Mouse (Mus musculus) midbrain, postnatal 0 days (tissue): Measurements from ENCODE around the gene 1700102P08Rik. TPM values are rescaled to one million over a fixed set of nuclear protein-coding genes. Genes with fewer than 3 reads are reported as not detected.

Experiments used
- ATAC-seq: fragments of 200-750 bp; cut with Nextera tagmentation; 2 replicates; pipeline ENCODE4 v1.8.0; 2017; ENCODE audit warnings: moderate number of reproducible peaks, mild to moderate bottlenecking, moderate TSS enrichment, moderate library complexity; ENCODE audit not compliant: low FRiP score
- DNase-seq: peaks from one replicate; pipeline ENCODE4 v3.0.0-alpha.2; 2015; ENCODE audit warnings: low spot score
- H3K27ac ChIP-seq: fragments of 300-500 bp; sonication (generic); 2 replicates; pipeline ENCODE4 v1.5.1; 2014; ENCODE audit warnings: low read depth, mild to moderate bottlenecking, low read length, mixed read lengths
- H3K27me3 ChIP-seq: fragments of 300-500 bp; sonication (generic); 2 replicates; pipeline ENCODE4 v1.6.1; 2014; ENCODE audit warnings: low read length, control low read depth, mixed read lengths; ENCODE audit not compliant: insufficient read depth
- H3K36me3 ChIP-seq: fragments of 300-500 bp; sonication (generic); 2 replicates; pipeline ENCODE4 v1.6.1; 2014; ENCODE audit warnings: low read length, control low read depth, mixed read lengths; ENCODE audit not compliant: insufficient read depth
- H3K4me1 ChIP-seq: fragments of 300-500 bp; sonication (generic); 2 replicates; pipeline ENCODE4 v1.6.1; 2014; ENCODE audit warnings: mild to moderate bottlenecking, control low read depth, antibody characterized with exemption, low read length, mixed read lengths; ENCODE audit not compliant: insufficient read depth
- H3K4me2 ChIP-seq: fragments of 300-500 bp; sonication (generic); 2 replicates; pipeline ENCODE4 v1.6.1; 2014; ENCODE audit warnings: low read depth, mild to moderate bottlenecking, low read length, mixed read lengths; ENCODE audit not compliant: poor library complexity, severe bottlenecking
- H3K4me3 ChIP-seq: fragments of 300-500 bp; sonication (generic); 2 replicates; pipeline ENCODE4 v1.5.1; 2014; ENCODE audit warnings: low read depth, mild to moderate bottlenecking, low read length, moderate library complexity
- H3K9ac ChIP-seq: fragments of 300-500 bp; sonication (generic); replicated peaks from 2 replicates; pipeline ENCODE4 v1.6.1; 2014; ENCODE audit warnings: mild to moderate bottlenecking, low read length, moderate library complexity, mixed read lengths; ENCODE audit not compliant: poor library complexity, severe bottlenecking
- H3K9me3 ChIP-seq: fragments of 300-500 bp; sonication (generic); 2 replicates; pipeline ENCODE4 v1.6.1; 2016; ENCODE audit warnings: low read length, control low read depth
- CTCF ChIP-seq: IDR thresholded peaks from 2 replicates; pipeline ENCODE4 v1.5.1; 2016; ENCODE audit warnings: antibody characterized with exemption, mild to moderate bottlenecking
- WGBS: fragments of 180-500 bp; shearing (Covaris S2); extraction: QIAGEN DNeasy Blood & Tissue Kit; methylation state at CpG from one replicate; pipeline ENCODE4 v1.1.7; 2014; 5-methylcytosine and 5-hydroxymethylcytosine counted together
- polyA plus RNA-seq: library from polyadenylated mRNA; unstranded; fragments of >200 nt; fragmentation: Nextera tagmentation; extraction: Ambion mirVana; gene quantifications from 2 replicates; pipeline ENCODE4 v1.2.1, GENCODE M21; 2015
- total RNA-seq: library from RNA; depleted of rRNA; stranded (reverse); fragments of >200 nt; gene quantifications from 2 replicates; pipeline ENCODE4 v1.2.3, GENCODE M21; 2014

The 1700102P08Rik gene
- total and polyA plus RNA-seq, 2 experiments from 2014 or later, result 1.4 to 3.0 TPM

DNA sequence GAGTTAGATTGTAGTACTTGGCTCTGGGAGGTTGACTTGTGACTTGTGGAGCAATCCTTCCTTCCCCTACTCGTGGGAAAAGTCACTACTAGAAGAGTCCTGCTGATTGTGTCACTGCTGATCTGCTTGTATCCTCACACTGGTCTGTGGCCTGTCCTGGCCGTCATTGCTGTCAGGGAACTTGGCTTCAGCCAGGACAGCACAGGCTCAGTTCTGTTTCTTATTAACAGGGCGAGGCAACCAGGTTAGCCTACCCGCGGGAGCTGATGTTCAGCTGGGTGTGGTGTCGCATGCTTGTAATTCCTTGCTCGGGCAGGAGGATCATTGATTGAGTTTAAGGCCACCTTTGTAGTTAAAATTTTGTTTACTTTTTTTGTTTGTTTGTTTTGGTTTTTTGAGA lies 7.6 kb upstream of the 1700102P08Rik start:
- Histone ChIP-seq H3K27me3 (no peaks in the 10 kb centered on the region), H3K9ac (no peak overlapping the region), H3K36me3 (peaks cover 68% of the 10 kb centered on the region), H3K4me3 (no peak overlapping the region), H3K9me3 (no peaks in the 10 kb centered on the region), H3K27ac (no peak overlapping the region), H3K4me1 (no peaks in the 10 kb centered on the region), H3K4me2 (no peak overlapping the region)
- ATAC-seq (no peak), DNase-seq (no peak)
- WGBS, result 86% methylated on average over 7 of the region's 7 CpGs
- TF ChIP-seq CTCF, result no peak

DNA sequence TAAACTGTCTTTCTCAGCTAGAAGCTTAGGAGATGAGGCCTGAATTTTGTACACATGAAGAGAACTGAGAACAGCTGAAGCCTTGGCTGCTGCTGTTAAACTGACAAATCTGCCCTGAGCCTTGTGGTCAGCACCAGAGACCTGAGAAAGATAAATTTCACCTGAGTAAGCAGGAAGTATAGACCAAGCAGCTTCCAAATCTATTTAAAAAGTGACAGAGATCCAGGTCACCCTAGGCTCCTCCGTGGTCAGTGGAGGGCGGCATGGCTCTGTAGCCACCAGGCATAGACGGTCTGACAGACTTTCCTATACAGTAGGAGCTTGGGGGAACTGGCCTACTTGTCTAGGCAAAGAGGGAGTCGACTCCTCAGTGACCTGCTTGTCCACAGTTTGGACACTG lies 5.8 kb upstream of the 1700102P08Rik start:
- TF ChIP-seq CTCF, result no peak
- 90% methylated on average over 4 of the region's 4 CpGs for WGBS

DNA sequence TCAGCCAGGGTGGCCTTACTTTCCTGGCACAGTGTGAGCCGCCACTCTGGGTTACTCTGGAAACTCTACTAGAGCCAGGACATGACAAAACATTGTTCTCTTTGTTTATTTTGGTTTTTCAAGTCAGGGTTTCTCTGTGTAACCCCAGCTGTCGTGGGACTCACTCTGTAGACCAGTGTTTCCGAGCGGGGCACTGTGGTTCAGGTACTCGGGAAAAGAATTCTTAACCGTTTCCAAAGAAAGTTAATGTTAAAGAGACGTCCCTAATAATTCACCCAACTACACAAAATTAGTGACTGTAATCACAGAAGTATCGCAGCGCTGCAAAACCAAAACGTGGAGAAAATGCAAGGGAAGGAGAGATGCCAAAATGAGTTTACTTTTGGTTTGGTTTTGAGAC lies 4.0 kb upstream of the 1700102P08Rik start:
- H3K36me3 ChIP-seq, result peaks cover 75% of the 10 kb centered on the region
- ATAC-seq (no peak), DNase-seq (peak; percentile 5)
- no peak for TF ChIP-seq CTCF
- no peak overlapping the region for H3K4me2 ChIP-seq
- no peaks in the 10 kb centered on the region for H3K27me3 ChIP-seq
- H3K9ac ChIP-seq, result no peak overlapping the region
- no peaks in the 10 kb centered on the region for H3K4me1 ChIP-seq
- no peak overlapping the region for H3K4me3 ChIP-seq
- H3K27ac ChIP-seq, result no peak overlapping the region
- 86% methylated on average over 10 of the region's 10 CpGs for WGBS
- no peaks in the 10 kb centered on the region for H3K9me3 ChIP-seq

More for the DNA sequence above, 5.8 kb upstream of the 1700102P08Rik start:
- ATAC-seq, result no peak
- Histone ChIP-seq H3K27me3 (no peaks in the 10 kb centered on the region), H3K4me3 (no peak overlapping the region), H3K4me2 (no peak overlapping the region), H3K27ac (no peak overlapping the region), H3K36me3 (peaks cover 75% of the 10 kb centered on the region), H3K9ac (no peak overlapping the region), H3K9me3 (no peaks in the 10 kb centered on the region), H3K4me1 (no peaks in the 10 kb centered on the region)
- DNase-seq, result no peak

DNA sequence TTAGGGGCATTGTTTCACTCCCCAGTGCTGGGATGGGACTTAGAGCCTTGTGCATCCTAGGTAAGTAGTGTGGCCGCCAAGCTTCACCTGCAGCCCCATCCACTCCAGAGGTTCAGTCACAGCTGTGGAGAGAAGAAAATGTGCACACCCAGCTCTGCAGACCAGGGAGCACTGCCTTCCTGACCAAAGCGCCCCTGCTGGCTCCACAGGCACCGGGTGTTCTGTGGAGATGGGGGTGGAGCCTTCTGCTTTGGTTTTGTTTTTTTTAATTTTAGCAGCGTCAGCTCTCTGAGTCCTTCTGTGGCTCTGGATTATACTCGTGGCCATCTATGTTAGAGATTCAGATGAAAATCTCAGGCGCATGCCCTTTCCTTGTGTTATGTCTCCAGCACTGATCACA lies 3.4 kb upstream of the 1700102P08Rik start:
- TF ChIP-seq CTCF, result no peak
- Histone ChIP-seq H3K36me3 (peaks cover 74% of the 10 kb centered on the region), H3K9ac (no peak overlapping the region), H3K4me3 (no peak overlapping the region), H3K27ac (no peak overlapping the region), H3K9me3 (no peaks in the 10 kb centered on the region), H3K27me3 (no peaks in the 10 kb centered on the region), H3K4me1 (no peaks in the 10 kb centered on the region), H3K4me2 (no peak overlapping the region)
- ATAC-seq (no peak), DNase-seq (no peak)
- 74% methylated on average over 6 of the region's 6 CpGs for WGBS

DNA sequence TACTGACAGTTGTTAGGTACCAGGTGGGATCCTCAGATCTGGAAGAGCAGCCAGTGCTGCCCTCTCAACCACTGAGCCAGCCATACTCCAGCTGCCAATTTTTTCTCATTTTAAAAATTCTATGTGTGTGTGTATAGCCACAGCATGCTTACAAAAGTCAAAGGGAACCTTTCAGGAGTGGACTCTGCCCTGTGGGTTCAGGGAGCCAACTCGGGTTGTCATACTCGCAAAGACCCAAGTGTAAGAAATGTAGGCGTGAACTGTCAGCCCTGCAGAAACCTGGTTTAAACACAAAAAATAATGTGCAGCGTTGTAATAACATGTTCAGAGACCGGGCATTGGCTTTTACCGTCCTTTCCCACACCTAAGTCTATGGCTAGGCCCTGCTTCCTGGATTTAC lies 1.6 kb downstream of the 1700102P08Rik start:
- Histone ChIP-seq H3K27ac (no peak overlapping the region), H3K27me3 (no peaks in the 10 kb centered on the region), H3K9ac (no peak overlapping the region), H3K36me3 (peaks cover 38% of the 10 kb centered on the region), H3K4me2 (no peak overlapping the region), H3K4me3 (no peak overlapping the region), H3K9me3 (no peaks in the 10 kb centered on the region), H3K4me1 (no peaks in the 10 kb centered on the region)
- WGBS, result 98% methylated on average over 6 of the region's 6 CpGs
- no peak for ATAC-seq
- TF ChIP-seq CTCF, result no peak
- no peak for DNase-seq

DNA sequence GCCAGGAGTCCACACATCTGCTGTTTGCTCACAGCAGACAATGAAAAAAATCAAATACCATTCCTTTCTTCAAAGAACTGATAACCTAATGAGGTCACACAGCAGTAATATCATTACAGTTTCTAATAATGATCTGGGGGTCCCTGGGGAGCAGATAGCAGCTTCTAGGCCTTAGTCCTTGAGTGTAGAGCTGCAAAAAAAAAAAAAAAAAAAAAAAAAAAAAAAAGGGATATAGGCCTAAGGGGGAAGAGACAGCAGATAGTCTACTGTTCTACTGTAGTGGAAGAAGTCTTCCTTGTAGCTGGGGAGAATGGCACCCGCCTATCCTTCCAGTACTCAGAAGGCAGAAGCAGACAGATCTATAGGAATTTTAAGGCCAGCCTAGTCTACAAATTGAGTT lies 2.8 kb downstream of the 1700102P08Rik start:
- no peak for ATAC-seq
- WGBS, result 87% methylated on average over 1 of the region's 1 CpGs
- TF ChIP-seq CTCF, result no peak

More for the DNA sequence above, 2.8 kb downstream of the 1700102P08Rik start:
- H3K36me3 ChIP-seq, result peaks cover 31% of the 10 kb centered on the region
- H3K4me3 ChIP-seq, result no peak overlapping the region
- no peak for DNase-seq
- no peak overlapping the region for H3K4me2 ChIP-seq
- no peak overlapping the region for H3K9ac ChIP-seq
- no peaks in the 10 kb centered on the region for H3K9me3 ChIP-seq
- H3K4me1 ChIP-seq, result no peaks in the 10 kb centered on the region
- H3K27me3 ChIP-seq, result no peaks in the 10 kb centered on the region
- no peak overlapping the region for H3K27ac ChIP-seq
